Mouse (Mus musculus) right cerebral cortex, postnatal 10 days (tissue): ENCODE measurements around the gene Mmp8.

Experiments used
- DNase-seq, 2 experiments: peaks; one replicate each; pipeline ENCODE4 v3.0.0; 2021; ENCODE audit warnings: low spot score in 2 of 2

The Mmp8 gene

DNA sequence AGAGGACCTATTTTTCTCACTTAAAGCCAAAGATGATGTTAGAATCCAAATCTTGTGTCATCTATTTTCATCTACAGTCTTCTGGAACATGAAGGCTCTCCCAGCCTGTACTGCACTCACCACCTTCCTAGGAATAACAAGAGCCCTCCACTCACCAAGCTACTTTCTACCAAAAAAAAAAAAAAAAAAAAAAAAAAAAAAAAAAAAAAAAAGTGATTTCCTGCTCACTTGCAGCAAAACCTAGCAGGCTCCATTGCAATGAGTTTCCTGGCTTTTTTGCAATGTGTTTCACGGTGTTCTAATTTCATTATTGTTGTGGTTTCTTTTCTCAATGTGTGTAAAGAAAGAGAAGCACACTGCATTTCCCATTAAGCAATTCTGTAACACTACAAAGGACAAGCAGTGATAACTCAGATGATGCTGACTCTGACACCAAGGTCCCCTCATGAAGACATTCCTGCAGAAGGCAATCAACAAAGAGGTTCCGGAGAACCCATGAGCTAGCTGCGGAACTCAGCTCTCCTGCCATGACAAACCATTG, 35.1 kb downstream of the Mmp8 start:
- DNase-seq: no peak

DNA sequence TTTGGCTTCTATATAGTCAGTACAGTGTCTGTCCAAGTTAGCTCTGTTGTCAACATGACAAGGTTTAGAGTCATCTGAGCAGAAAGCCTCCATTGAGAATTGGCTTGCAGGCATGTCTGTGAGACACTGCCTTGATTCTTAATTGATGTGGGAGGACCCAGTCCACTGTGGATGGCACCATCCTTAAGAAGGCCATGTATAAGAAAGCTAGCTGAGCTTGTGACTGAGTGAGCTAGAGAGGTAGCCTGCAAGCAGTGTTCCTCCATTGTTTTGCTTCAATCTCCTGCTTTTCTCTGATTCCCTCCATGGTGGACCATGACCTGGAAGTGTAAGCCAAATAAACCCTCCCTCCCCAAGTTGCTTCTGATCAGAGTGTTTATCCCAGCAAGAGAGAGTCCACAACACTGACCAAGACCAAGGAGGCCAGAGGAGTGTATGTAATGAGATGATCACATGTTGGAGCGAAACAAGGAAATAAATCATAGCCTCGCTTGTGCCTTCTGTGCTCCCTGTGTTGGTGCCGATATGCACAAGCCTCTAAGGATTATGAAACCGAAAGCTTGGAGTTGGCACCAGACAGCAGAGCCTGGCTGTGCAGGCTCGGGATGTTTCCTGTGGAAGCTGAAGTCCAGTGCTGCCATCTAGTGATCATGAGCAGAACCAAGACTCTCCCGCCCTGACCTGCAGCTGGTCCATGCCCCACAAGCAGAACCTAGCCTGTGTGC, 36.7 kb downstream of the Mmp8 start:
- peak; percentile 88 to 90 for DNase-seq

DNA sequence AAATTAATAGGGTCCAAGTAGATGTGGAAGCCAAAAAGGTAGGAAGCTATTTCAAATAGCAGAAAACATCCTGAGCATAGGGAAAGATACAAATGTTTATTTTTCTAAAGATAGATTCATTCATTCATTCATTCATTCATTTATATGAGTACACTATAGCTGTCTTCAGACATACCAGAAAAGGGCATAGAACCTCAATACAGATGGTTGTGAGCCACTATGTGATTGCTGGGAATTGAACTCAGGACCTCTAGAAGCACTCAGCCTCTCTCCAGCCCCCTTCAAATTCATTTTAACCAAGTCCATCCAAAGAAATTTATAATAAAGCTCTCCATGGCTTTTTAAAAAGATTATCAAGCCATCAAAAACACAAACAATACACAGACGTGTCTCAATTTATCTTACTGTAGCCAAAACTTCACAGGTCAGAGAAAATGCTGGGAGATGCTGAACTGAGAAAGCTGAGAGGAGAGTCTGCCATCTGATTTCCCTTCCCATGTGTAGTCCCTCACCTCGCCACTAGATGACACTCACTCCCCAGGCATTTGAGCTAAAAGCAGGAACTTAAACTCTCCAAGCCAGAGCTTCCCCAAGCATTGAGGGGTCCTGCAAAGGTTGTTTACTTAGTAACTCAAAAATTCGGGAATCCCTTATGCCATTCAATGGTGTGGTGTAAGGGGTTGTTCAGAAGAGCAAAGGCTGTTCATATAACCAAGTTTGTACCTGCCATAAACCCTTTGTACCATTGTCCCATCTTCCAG, 44.9 kb downstream of the Mmp8 start:
- peak; percentile 72 to 85 for DNase-seq

DNA sequence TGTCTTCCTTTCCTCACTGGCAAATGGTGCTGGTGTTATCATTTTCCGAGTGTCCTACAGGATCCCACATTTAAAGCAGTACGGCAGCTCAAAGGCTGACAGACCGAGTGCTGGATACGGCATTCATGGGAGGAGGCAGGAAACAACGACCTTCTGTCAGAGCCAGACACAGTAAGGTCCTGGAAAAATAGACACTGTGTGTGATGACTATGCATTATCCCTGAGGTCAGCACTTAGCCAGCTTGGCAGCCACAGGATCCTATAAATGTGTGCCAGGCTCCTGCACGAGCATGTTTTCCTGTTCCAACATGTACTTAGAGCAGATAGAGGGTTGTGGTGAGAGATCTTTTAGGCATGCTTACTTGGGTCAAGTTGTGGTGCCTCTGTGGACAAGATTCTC, 45.7 kb downstream of the Mmp8 start:
- no peak for DNase-seq

DNA sequence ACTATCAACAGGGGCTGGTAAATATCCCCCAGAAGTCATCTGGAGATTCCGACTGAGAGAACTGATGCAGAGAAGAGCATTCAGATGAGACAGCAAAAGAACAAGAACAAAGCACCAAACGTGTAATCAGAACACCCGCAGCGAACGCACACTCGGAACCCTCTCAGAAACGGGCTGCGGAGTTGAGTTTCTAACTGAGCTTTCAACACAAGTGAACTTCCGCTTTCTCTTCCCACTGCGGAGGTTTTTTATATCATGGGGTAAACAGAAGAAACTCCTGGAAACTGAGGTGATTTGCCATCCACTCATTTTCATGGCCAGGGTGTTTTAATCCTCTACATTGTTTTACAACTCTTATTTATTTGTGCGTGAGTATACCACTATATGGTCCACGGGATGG, 47.4 kb downstream of the Mmp8 start:
- DNase-seq: no peak
